Mouse (Mus musculus) cortical plate, adult 2 months (tissue): ENCODE results near the gene Krt20. TPM values are rescaled to one million over a fixed set of nuclear protein-coding genes. Genes with fewer than 3 reads are reported as not detected.

Source experiments
- H3K27ac ChIP-seq: fragments of 200-500 bp; 2 replicates; pipeline ENCODE4 v1.5.1; 2012; ENCODE audit warnings: low read length, control low read depth, inconsistent platforms; ENCODE audit not compliant: insufficient read depth
- H3K4me1 ChIP-seq: fragments of 200-500 bp; 2 replicates; pipeline ENCODE4 v1.6.1; 2011; ENCODE audit warnings: low read length; ENCODE audit not compliant: control insufficient read depth, insufficient read depth
- H3K4me3 ChIP-seq: fragments of 200-500 bp; 2 replicates; pipeline ENCODE4 v1.5.1; 2011; ENCODE audit warnings: mild to moderate bottlenecking, low read length, control low read depth; ENCODE audit not compliant: insufficient read depth
- CTCF ChIP-seq: fragments of 200-500 bp; IDR thresholded peaks from 2 replicates; pipeline ENCODE4 v1.5.1; 2011; ENCODE audit warnings: mild to moderate bottlenecking, control low read depth, low read length; ENCODE audit not compliant: insufficient read depth; ENCODE audit errors: extremely low read depth
- POLR2A ChIP-seq: fragments of 200-500 bp; IDR thresholded peaks from 2 replicates; pipeline ENCODE4 v1.6.1; 2011; ENCODE audit warnings: mild to moderate bottlenecking, low read length, control low read depth; ENCODE audit not compliant: insufficient read depth; ENCODE audit errors: extremely low read depth
- polyA plus RNA-seq: library from polyadenylated mRNA; depleted of rRNA; stranded (reverse); fragments of >200 nt; gene quantifications from 2 replicates; pipeline ENCODE4 v1.2.3, GENCODE M21; 2012; rRNA removed

Krt20 gene
- 0.06 and 0.13 TPM in 2 replicates for polyA plus RNA-seq

- H3K27ac ChIP-seq, result no peak within 1 kb of the TSS
- no peaks in the 10 kb centered on the region for H3K4me1 ChIP-seq
- H3K4me3 ChIP-seq, result no peak within 1 kb of the TSS
- TF ChIP-seq POLR2A, result no peak
Measured at GRCm38 (mm10) chr11:99437972-99438371, at the start of gene Krt20. Gene Krt20 (minus strand): TSS chr11:99438150.

GRCm38 (mm10) chr11:99474981-99475380 lies 37.0 kb upstream of the Krt20 start:
- TF ChIP-seq CTCF (no peak), POLR2A (no peak)
- H3K4me3 ChIP-seq, result no peak overlapping the region

GRCm38 (mm10) chr11:99473433-99473832 lies 35.5 kb upstream of the Krt20 start:
- Histone ChIP-seq H3K4me3 (no peak overlapping the region), H3K4me1 (no peaks in the 10 kb centered on the region), H3K27ac (no peak overlapping the region)
- TF ChIP-seq CTCF (no peak), POLR2A (no peak)

More at GRCm38 (mm10) chr11:99474981-99475380, 37.0 kb upstream of the Krt20 start:
- Histone ChIP-seq H3K4me1 (no peaks in the 10 kb centered on the region), H3K27ac (no peak overlapping the region)

- no peak for TF ChIP-seq POLR2A
- no peak for TF ChIP-seq CTCF
- Histone ChIP-seq H3K27ac (no peak overlapping the region), H3K4me1 (no peaks in the 10 kb centered on the region), H3K4me3 (no peak overlapping the region)
Measured at GRCm38 (mm10) chr11:99472405-99472804, 34.5 kb upstream of the Krt20 start.

GRCm38 (mm10) chr11:99471946-99472345 lies 34.0 kb upstream of the Krt20 start:
- Histone ChIP-seq H3K4me1 (no peaks in the 10 kb centered on the region), H3K27ac (no peak overlapping the region)
- TF ChIP-seq POLR2A (no peak), CTCF (no peak)

GRCm38 (mm10) chr11:99469228-99469627 lies 31.3 kb upstream of the Krt20 start:
- Histone ChIP-seq H3K4me1 (peaks cover 4% of the 10 kb centered on the region; the same call in 1 of the 2 replicates), H3K27ac (no peak overlapping the region), H3K4me3 (no peak overlapping the region)
- TF ChIP-seq POLR2A (no peak), CTCF (no peak)

More at GRCm38 (mm10) chr11:99471946-99472345, 34.0 kb upstream of the Krt20 start:
- no peak overlapping the region for H3K4me3 ChIP-seq

GRCm38 (mm10) chr11:99468566-99468965 lies 30.6 kb upstream of the Krt20 start:
- Histone ChIP-seq H3K4me3 (no peak overlapping the region), H3K4me1 (peaks cover 4% of the 10 kb centered on the region; the same call in 1 of the 2 replicates), H3K27ac (no peak overlapping the region)
- no peak for TF ChIP-seq POLR2A
- TF ChIP-seq CTCF, result no peak

GRCm38 (mm10) chr11:99466316-99466715 lies 28.4 kb upstream of the Krt20 start:
- H3K4me1 ChIP-seq, result peaks cover 4% of the 10 kb centered on the region; the same call in 1 of the 2 replicates
- no peak for TF ChIP-seq CTCF
- no peak overlapping the region for H3K4me3 ChIP-seq
- no peak overlapping the region; the same call in 1 of the 2 replicates for H3K27ac ChIP-seq

GRCm38 (mm10) chr11:99464836-99465235 lies 26.9 kb upstream of the Krt20 start:
- peak; percentile 80 for TF ChIP-seq CTCF
- no peak for TF ChIP-seq POLR2A

GRCm38 (mm10) chr11:99463155-99463554 lies 25.2 kb upstream of the Krt20 start:
- Histone ChIP-seq H3K4me3 (no peak overlapping the region), H3K27ac (no peak overlapping the region), H3K4me1 (peaks cover 4% of the 10 kb centered on the region; the same call in 1 of the 2 replicates)
- TF ChIP-seq POLR2A (no peak), CTCF (peak; percentile 95)

More at GRCm38 (mm10) chr11:99464836-99465235, 26.9 kb upstream of the Krt20 start:
- no peak overlapping the region for H3K4me3 ChIP-seq
- H3K4me1 ChIP-seq, result peaks cover 4% of the 10 kb centered on the region; the same call in 1 of the 2 replicates
- no peak overlapping the region for H3K27ac ChIP-seq
